Mouse (Mus musculus): ENCODE measurements around the gene Gstp1.
"Not testable (repeated sequence)": the region's sequence is repeated elsewhere in the genome, so short reads cannot be mapped to it uniquely, and the experiment has no call there.

Gstp1 gene

GRCm38 (mm10) chr19:4037788-4038232 is at the start of gene Gstp1:
Gene Gstp1 (minus strand): TSS chr19:4037985.
- peak; percentile 75 to 92 for DNase-seq (ENCODE audit: low spot score in 2 of 2)

GRCm38 (mm10) chr19:4087090-4087489 is 49.3 kb upstream of the Gstp1 start:
- DNase-seq (ENCODE audit: low spot score in 2 of 2), result no peak

GRCm38 (mm10) chr19:4086156-4086555 is 48.4 kb upstream of the Gstp1 start:
- no peak for DNase-seq (ENCODE audit: low spot score in 2 of 2)

GRCm38 (mm10) chr19:4084984-4085383 is 47.2 kb upstream of the Gstp1 start:
- DNase-seq (ENCODE audit: low spot score in 2 of 2), result no peak

- no peak for DNase-seq (ENCODE audit: low spot score in 2 of 2)
Measured at GRCm38 (mm10) chr19:4083826-4084225, 46.0 kb upstream of the Gstp1 start.

GRCm38 (mm10) chr19:4083316-4083715 is 45.5 kb upstream of the Gstp1 start:
- DNase-seq (ENCODE audit: low spot score in 2 of 2), result no peak

- DNase-seq (ENCODE audit: low spot score in 2 of 2), result no peak
Measured at GRCm38 (mm10) chr19:4082219-4082965, 44.6 kb upstream of the Gstp1 start.

GRCm38 (mm10) chr19:4081394-4081793 is 43.6 kb upstream of the Gstp1 start, which contains the start of gene Cabp2:
Gene Cabp2 (plus strand): TSS chr19:4081578.
- no peak for DNase-seq (ENCODE audit: low spot score in 2 of 2)

GRCm38 (mm10) chr19:4080511-4081009 is 42.8 kb upstream of the Gstp1 start:
- no peak for DNase-seq (ENCODE audit: low spot score in 2 of 2)

GRCm38 (mm10) chr19:4079594-4079993 is 41.8 kb upstream of the Gstp1 start:
- DNase-seq (ENCODE audit: low spot score in 2 of 2), result no peak

GRCm38 (mm10) chr19:4075531-4075930 is 37.7 kb upstream of the Gstp1 start:
- no peak for DNase-seq (ENCODE audit: low spot score in 2 of 2)

GRCm38 (mm10) chr19:4072706-4073424 is 35.1 kb upstream of the Gstp1 start:
- no peak for DNase-seq (ENCODE audit: low spot score in 2 of 2)

GRCm38 (mm10) chr19:4071406-4071805 is 33.6 kb upstream of the Gstp1 start:
- no peak for DNase-seq (ENCODE audit: low spot score in 2 of 2)

GRCm38 (mm10) chr19:4070756-4071155 is 33.0 kb upstream of the Gstp1 start:
- DNase-seq (ENCODE audit: low spot score in 2 of 2), result no peak

GRCm38 (mm10) chr19:4070311-4070710 is 32.5 kb upstream of the Gstp1 start:
- no peak for DNase-seq (ENCODE audit: low spot score in 2 of 2)

- DNase-seq (ENCODE audit: low spot score in 2 of 2), result no peak
Measured at GRCm38 (mm10) chr19:4068717-4069410, 31.1 kb upstream of the Gstp1 start.

GRCm38 (mm10) chr19:4068242-4068641 is 30.5 kb upstream of the Gstp1 start:
- not testable (repeated sequence) for DNase-seq (ENCODE audit: low spot score in 2 of 2)

GRCm38 (mm10) chr19:4066877-4067276 is 29.1 kb upstream of the Gstp1 start:
- no peak for DNase-seq (ENCODE audit: low spot score in 2 of 2)

GRCm38 (mm10) chr19:4066280-4066679 is 28.5 kb upstream of the Gstp1 start:
- DNase-seq (ENCODE audit: low spot score in 2 of 2), result no peak

GRCm38 (mm10) chr19:4064501-4064900 is 26.7 kb upstream of the Gstp1 start:
- DNase-seq (ENCODE audit: low spot score in 2 of 2), result not testable (repeated sequence)

GRCm38 (mm10) chr19:4063357-4063756 is 25.6 kb upstream of the Gstp1 start:
- not testable (repeated sequence) for DNase-seq (ENCODE audit: low spot score in 2 of 2)

- DNase-seq (ENCODE audit: low spot score in 2 of 2), result no peak
Measured at GRCm38 (mm10) chr19:4060899-4061465, 23.2 kb upstream of the Gstp1 start.
